ENCODE assay signal across 9 mouse cellular contexts in genomic region chr2:60418075-60418474, GRCm38 (mm10). TPM values are rescaled to one million over a fixed set of nuclear protein-coding genes. Genes with fewer than 3 reads are reported as not detected.
DNase-seq lines count a peak whose midpoint lies in the region; ATAC-seq and TF ChIP-seq lines count a peak whose summit lies in the region.
"Had no signal": no experiment of that assay in that cellular context is flagged by ENCODE, and none has a peak within 500 bp of the region (broad histone marks: within the 10 kb centered on the region; RNA-seq: fewer than 3 reads in every experiment).

No protein-coding gene starts in this region.

- no peak for TF ChIP-seq EP300 in heart, postnatal 0 days (IDR thresholded peaks at IDR 0.05; ENCODE audit: low read depth)

- 12% methylated on average over 6 of the region's 6 CpGs for WGBS in forebrain, embryonic 10.5 days
- WGBS in heart, postnatal 0 days: 5% methylated on average over 6 of the region's 6 CpGs
- WGBS in liver, embryonic 16.5 days (ENCODE audit: insufficient replicate concordance): under 1% methylated on average over 6 of the region's 6 CpGs
- WGBS in neural tube, embryonic 15.5 days: 5% methylated on average over 6 of the region's 6 CpGs
- whole genome bisulfite sequencing in thymus, adult 2 months: 11% methylated on average over 6 of the region's 6 CpGs

- H3K4me1 ChIP-seq in E14TG2a.4 (replicated peaks; ENCODE audit: low read depth, low read length): peaks cover 21% of the 10 kb centered on the region
- H3K4me1 ChIP-seq in forebrain, embryonic 10.5 days: peaks cover 12% of the 10 kb centered on the region
- H3K4me1 ChIP-seq in heart, postnatal 0 days (ENCODE audit: control insufficient read depth, insufficient read depth): no peaks in the 10 kb centered on the region
- no peaks in the 10 kb centered on the region for H3K4me1 ChIP-seq in liver, embryonic 16.5 days (ENCODE audit: control insufficient read depth, low read depth, low read length)
- no peaks in the 10 kb centered on the region for H3K4me1 ChIP-seq in neural tube, embryonic 15.5 days
- H3K4me1 ChIP-seq in thymus, adult 2 months (replicated peaks; ENCODE audit: control insufficient read depth, insufficient read depth, low read length): no peaks in the 10 kb centered on the region
- H3K4me1 ChIP-seq: limb, embryonic 15.5 days had no signal

- H3K4me3 ChIP-seq in E14TG2a.4 (replicated peaks; ENCODE audit: low read length): no peak overlapping the region
- H3K4me3 ChIP-seq in forebrain, embryonic 10.5 days: no peak overlapping the region
- H3K4me3 ChIP-seq in heart, postnatal 0 days (ENCODE audit: low read depth, low read length): no peak overlapping the region
- H3K4me3 ChIP-seq in liver, embryonic 16.5 days (ENCODE audit: low read depth, low read length): no peak overlapping the region
- no peak overlapping the region for H3K4me3 ChIP-seq in neural tube, embryonic 15.5 days (replicated peaks)
- no peak overlapping the region for H3K4me3 ChIP-seq in thymus, adult 2 months (ENCODE audit: control insufficient read depth, insufficient read depth, low read length)
- H3K4me3 ChIP-seq: limb, embryonic 15.5 days had no signal

- peak; percentile 94 for TF ChIP-seq CTCF in E14TG2a.4 (conservative IDR thresholded peaks at IDR 0.05; ENCODE audit: low read length)
- peak; percentile 91 for TF ChIP-seq CTCF in heart, postnatal 0 days (IDR thresholded peaks at IDR 0.05; ENCODE audit: low read depth)
- no peak for TF ChIP-seq CTCF in thymus, adult 2 months (IDR thresholded peaks at IDR 0.05; ENCODE audit: borderline replicate concordance, control insufficient read depth, extremely low read depth, insufficient read depth, low read length, poor library complexity)

- H3K27me3 ChIP-seq in E14TG2a.4 (ENCODE audit: insufficient read depth, low read length): no peaks in the 10 kb centered on the region
- no peaks in the 10 kb centered on the region for H3K27me3 ChIP-seq in forebrain, embryonic 10.5 days (ENCODE audit: poor library complexity, severe bottlenecking)
- H3K27me3 ChIP-seq in heart, postnatal 0 days (ENCODE audit: control insufficient read depth, insufficient read depth, low read length): no peaks in the 10 kb centered on the region
- no peaks in the 10 kb centered on the region for H3K27me3 ChIP-seq in liver, embryonic 16.5 days (ENCODE audit: control insufficient read depth, insufficient read depth, low read depth, low read length)
- H3K27me3 ChIP-seq in neural tube, embryonic 15.5 days (replicated peaks): no peaks in the 10 kb centered on the region
- H3K27me3 ChIP-seq in thymus, adult 2 months (ENCODE audit: control insufficient read depth, insufficient read depth, low read length): no peaks in the 10 kb centered on the region
- H3K27me3 ChIP-seq: limb, embryonic 15.5 days had no signal

- ATAC-seq in heart, postnatal 0 days (ENCODE audit: insufficient read depth, low read depth): peak; percentile 88
- peak; percentile 78 for ATAC-seq in liver, embryonic 16.5 days (ENCODE audit: low read depth)
- 0 out of 2 replicates have a peak, but pooled peaks have one; percentile 47 for ATAC-seq in neural tube, embryonic 15.5 days (ENCODE audit: low FRiP score)

- H3K27ac ChIP-seq in forebrain, embryonic 10.5 days: no peak overlapping the region
- no peak overlapping the region for H3K27ac ChIP-seq in heart, postnatal 0 days (ENCODE audit: low read depth)
- H3K27ac ChIP-seq in liver, embryonic 16.5 days (ENCODE audit: low read length): no peak overlapping the region
- H3K27ac ChIP-seq in neural tube, embryonic 15.5 days (replicated peaks): no peak overlapping the region
- no peak overlapping the region for H3K27ac ChIP-seq in thymus, adult 2 months (ENCODE audit: control insufficient read depth, insufficient read depth, low read length)
- H3K27ac ChIP-seq: limb, embryonic 15.5 days had no signal

- no peak for TF ChIP-seq POLR2A in thymus, adult 2 months (IDR thresholded peaks at IDR 0.05; ENCODE audit: control insufficient read depth, extremely low read depth, insufficient read depth, low read length, poor library complexity)

- no peak overlapping the region for H3K4me2 ChIP-seq in heart, postnatal 0 days (ENCODE audit: low read depth, low read length)
- H3K4me2 ChIP-seq in liver, embryonic 16.5 days (ENCODE audit: low read depth, low read length): no peak overlapping the region
- H3K4me2 ChIP-seq in neural tube, embryonic 15.5 days: no peak overlapping the region
- H3K4me2 ChIP-seq: limb, embryonic 15.5 days had no signal

- peak; percentile 10 for DNase-seq in brain, embryonic 18.5 days (ENCODE audit: low read depth, low spot score)
- DNase-seq in forebrain, embryonic 10.5 days (ENCODE audit: extremely low spot score, low spot score): peak; percentile 73
- peak; percentile 78 for DNase-seq in heart, postnatal 0 days (ENCODE audit: low spot score)
- DNase-seq in kidney, postnatal 4 days: peak; percentile 77 to 81
- peak; percentile 84 for DNase-seq in thymus, adult 2 months

- no peaks in the 10 kb centered on the region for H3K9me3 ChIP-seq in E14TG2a.4 (ENCODE audit: low read length)
- no peaks in the 10 kb centered on the region for H3K9me3 ChIP-seq in forebrain, embryonic 10.5 days
- H3K9me3 ChIP-seq in heart, postnatal 0 days (replicated peaks; ENCODE audit: control insufficient read depth, low read length): no peaks in the 10 kb centered on the region
- no peaks in the 10 kb centered on the region for H3K9me3 ChIP-seq in liver, embryonic 16.5 days (replicated peaks; ENCODE audit: control insufficient read depth, low read length)
- H3K9me3 ChIP-seq in neural tube, embryonic 15.5 days (replicated peaks): no peaks in the 10 kb centered on the region
- H3K9me3 ChIP-seq: limb, embryonic 15.5 days had no signal

- H3K36me3 ChIP-seq in E14TG2a.4 (ENCODE audit: insufficient read depth, low read length): no peaks in the 10 kb centered on the region
- H3K36me3 ChIP-seq in forebrain, embryonic 10.5 days (replicated peaks): no peaks in the 10 kb centered on the region
- H3K36me3 ChIP-seq in heart, postnatal 0 days (replicated peaks; ENCODE audit: control insufficient read depth, insufficient read depth, low read length): no peaks in the 10 kb centered on the region
- H3K36me3 ChIP-seq in liver, embryonic 16.5 days (ENCODE audit: control insufficient read depth, insufficient read depth): no peaks in the 10 kb centered on the region
- no peaks in the 10 kb centered on the region for H3K36me3 ChIP-seq in neural tube, embryonic 15.5 days
- no peaks in the 10 kb centered on the region for H3K36me3 ChIP-seq in thymus, adult 2 months (ENCODE audit: control insufficient read depth, insufficient read depth, low read length)
- H3K36me3 ChIP-seq: limb, embryonic 15.5 days had no signal

- H3K9ac ChIP-seq in heart, postnatal 0 days (replicated peaks; ENCODE audit: low read depth, low read length): no peak overlapping the region
- H3K9ac ChIP-seq in liver, embryonic 16.5 days (ENCODE audit: low read depth, low read length): no peak overlapping the region
- H3K9ac ChIP-seq in neural tube, embryonic 15.5 days (replicated peaks): no peak overlapping the region
- H3K9ac ChIP-seq: limb, embryonic 15.5 days had no signal

RNA-seq across cellular contexts. Expression of gene Ly75, which starts 35.0 kb away (rescaled TPM):
- 3.7 and 3.9 TPM in 2 replicates for polyA plus RNA-seq in forebrain, embryonic 10.5 days (2016; fragmentation: Nextera tagmentation; extraction: Ambion mirVana)
- 0.34 and 2.2 TPM in 2 replicates for total RNA-seq in heart, postnatal 0 days (2014; rRNA removed; ENCODE audit: low replicate concordance)
- 0.62 and 0.64 TPM in 2 replicates for polyA plus RNA-seq in heart, postnatal 0 days (2015; fragmentation: Nextera tagmentation; extraction: Ambion mirVana)
- polyA plus RNA-seq in liver, embryonic 16.5 days (2015; fragmentation: Nextera tagmentation; extraction: Ambion mirVana): 2.9 and 3.0 TPM in 2 replicates
- 1.1 and 5.3 TPM in 2 replicates for polyA plus RNA-seq in neural tube, embryonic 15.5 days (2015; fragmentation: Nextera tagmentation; extraction: Ambion mirVana)
- 17.4 and 20.8 TPM in 2 replicates for polyA plus RNA-seq in thymus, adult 2 months (2012; rRNA removed)

Comparison
In these comparisons a context has a peak if more than half of its experiments do, and no peak if none do; other contexts are left out.
1. DNase-seq: peak in every context shown above with its lines; median percentile 84 in thymus, adult 2 months; 79 in kidney, postnatal 4 days; 78 in heart, postnatal 0 days; 73 in forebrain, embryonic 10.5 days; 10 in brain, embryonic 18.5 days.